Mouse (Mus musculus) intestine, embryonic 16.5 days (tissue): ENCODE results near the gene Csnk1e. TPM values are rescaled to one million over a fixed set of nuclear protein-coding genes. Genes with fewer than 3 reads are reported as not detected.

Experiments
- ATAC-seq: fragments of 200-750 bp; cut with Nextera tagmentation; 2 replicates; pipeline ENCODE4 v1.8.0; 2017; ENCODE audit warnings: moderate TSS enrichment, moderate library complexity
- H3K27ac ChIP-seq: fragments of 300-500 bp; sonication (generic); 2 replicates; pipeline ENCODE4 v1.5.1; 2014; ENCODE audit warnings: mild to moderate bottlenecking, low read length
- H3K27me3 ChIP-seq: fragments of 300-500 bp; sonication (generic); replicated peaks from 2 replicates; pipeline ENCODE4 v1.6.1; 2014; ENCODE audit warnings: low read length, control low read depth, mixed read lengths; ENCODE audit not compliant: control insufficient read depth, insufficient read depth
- H3K36me3 ChIP-seq: fragments of 300-500 bp; sonication (generic); 2 replicates; pipeline ENCODE4 v1.6.1; 2014; ENCODE audit warnings: low read length, control low read depth; ENCODE audit not compliant: control insufficient read depth, insufficient read depth
- H3K4me1 ChIP-seq: fragments of 300-500 bp; sonication (generic); 2 replicates; pipeline ENCODE4 v1.6.1; 2014; ENCODE audit warnings: low read length, control low read depth, mixed read lengths; ENCODE audit not compliant: control insufficient read depth, insufficient read depth
- H3K4me2 ChIP-seq: fragments of 300-500 bp; sonication (generic); 2 replicates; pipeline ENCODE4 v1.6.1; 2014; ENCODE audit warnings: low read depth, low read length, control low read depth
- H3K4me3 ChIP-seq: fragments of 300-500 bp; sonication (generic); 2 replicates; pipeline ENCODE4 v1.5.1; 2014; ENCODE audit warnings: mild to moderate bottlenecking, low read length
- H3K9ac ChIP-seq: fragments of 300-500 bp; sonication (generic); 2 replicates; pipeline ENCODE4 v1.6.1; 2014; ENCODE audit warnings: low read depth, low read length
- H3K9me3 ChIP-seq: fragments of 300-500 bp; sonication (generic); 2 replicates; pipeline ENCODE4 v1.6.1; 2016; ENCODE audit warnings: low read length, control low read depth; ENCODE audit not compliant: control insufficient read depth
- whole genome bisulfite sequencing: fragments of 180-500 bp; shearing (Covaris S2); extraction: QIAGEN DNeasy Blood & Tissue Kit; methylation state at CpG from one replicate; pipeline ENCODE4 v1.1.7; 2014; 5-methylcytosine and 5-hydroxymethylcytosine counted together
- polyA plus RNA-seq: library from polyadenylated mRNA; unstranded; fragments of >200 nt; fragmentation: Nextera tagmentation; extraction: Ambion mirVana; gene quantifications from 2 replicates; pipeline ENCODE4 v1.2.1, GENCODE M21; 2015

Gene Csnk1e
- polyA plus RNA-seq, 1 experiment from 2014 or later = 30.8 TPM

DNA sequence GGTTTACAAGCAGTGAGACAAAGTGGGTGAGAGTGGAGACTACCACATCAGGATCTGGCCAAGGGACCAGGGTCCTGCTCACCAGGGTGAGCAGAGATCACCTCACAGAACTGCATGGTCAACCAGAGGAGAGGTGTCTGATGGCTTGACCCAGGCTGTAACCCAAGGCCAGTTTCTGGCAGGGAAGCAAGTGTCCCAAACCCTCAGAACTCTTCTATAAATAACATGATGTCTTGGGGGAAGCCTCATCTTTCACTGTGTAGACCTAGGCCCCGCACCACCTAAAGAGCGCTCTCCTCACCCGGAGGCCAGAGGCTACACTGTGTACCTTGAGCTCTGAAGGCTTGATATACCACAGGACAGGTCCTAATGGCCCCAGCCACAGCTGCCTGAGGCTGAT, 38.0 kb downstream of the Csnk1e start:
- Histone ChIP-seq H3K4me2 (no peak overlapping the region), H3K27me3 (no peaks in the 10 kb centered on the region), H3K4me3 (no peak overlapping the region), H3K9ac (no peak overlapping the region), H3K36me3 (peaks cover 10% of the 10 kb centered on the region; the same call in 1 of the 2 replicates), H3K9me3 (no peaks in the 10 kb centered on the region), H3K27ac (no peak overlapping the region), H3K4me1 (no peaks in the 10 kb centered on the region)
- no peak for ATAC-seq
- 82% methylated on average over 3 of the region's 3 CpGs for WGBS

DNA sequence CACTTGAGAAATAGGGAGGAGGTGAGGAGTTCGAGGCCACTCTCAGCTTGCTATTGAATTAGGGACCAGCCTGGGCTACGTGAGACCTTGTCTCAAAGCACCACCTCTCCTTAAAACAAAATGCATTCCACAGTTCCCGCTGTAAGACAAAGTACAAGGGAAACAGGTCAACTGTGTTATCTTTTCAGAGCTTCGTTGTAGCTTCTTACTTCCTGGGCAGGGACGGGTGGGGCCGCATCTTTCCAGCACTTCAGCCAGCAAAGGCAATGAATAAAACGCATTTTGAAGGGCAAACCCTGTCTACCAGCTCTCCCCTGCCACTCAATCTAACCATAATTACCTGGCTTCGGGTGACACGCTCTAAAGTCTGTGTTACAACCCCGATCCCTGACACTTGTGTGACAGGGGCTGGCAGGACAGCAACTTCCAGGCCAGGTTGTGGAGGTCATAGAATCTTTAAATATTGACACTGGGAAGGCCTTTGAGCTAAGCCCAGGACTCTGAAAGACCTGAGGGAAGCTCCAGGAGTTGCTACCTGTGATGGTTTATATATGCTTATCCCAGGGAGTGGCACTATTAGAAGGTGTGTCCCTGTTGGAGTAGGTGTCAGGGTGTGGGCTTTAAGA, 38.8 kb downstream of the Csnk1e start:
- no peaks in the 10 kb centered on the region for H3K4me1 ChIP-seq
- no peak overlapping the region for H3K4me3 ChIP-seq
- no peak overlapping the region for H3K27ac ChIP-seq
- 81% methylated on average over 10 of the region's 10 CpGs for WGBS
- 0 out of 2 replicates have a peak, but pooled peaks cover 3% of the 10 kb centered on the region for H3K36me3 ChIP-seq
- H3K9ac ChIP-seq = no peak overlapping the region
- no peak overlapping the region for H3K4me2 ChIP-seq
- H3K9me3 ChIP-seq = no peaks in the 10 kb centered on the region
- ATAC-seq = no peak
- no peaks in the 10 kb centered on the region for H3K27me3 ChIP-seq

DNA sequence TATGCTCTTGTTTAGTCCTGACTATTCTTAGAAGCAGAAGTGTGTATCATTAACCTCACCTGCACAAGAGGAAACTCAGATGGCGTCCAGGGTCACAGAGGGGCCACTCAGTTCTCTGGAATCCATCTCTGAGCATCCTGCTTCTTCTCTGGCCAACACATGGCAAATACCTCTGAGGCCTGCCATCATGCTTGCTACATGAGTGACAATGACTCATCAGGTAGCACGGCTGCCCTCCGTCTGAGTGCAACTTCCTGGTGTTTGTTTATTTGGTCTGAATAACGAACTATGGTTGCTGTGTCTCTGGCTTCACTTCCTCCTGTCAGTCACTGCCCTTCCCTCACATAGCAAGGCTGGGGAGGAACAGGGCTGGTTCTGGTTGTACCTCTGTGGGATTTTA, 40.9 kb downstream of the Csnk1e start:
- WGBS = 30% methylated on average over 4 of the region's 4 CpGs
- no peaks in the 10 kb centered on the region for H3K9me3 ChIP-seq
- peak; percentile 53 for ATAC-seq
- H3K36me3 ChIP-seq = no peaks in the 10 kb centered on the region
- H3K27me3 ChIP-seq = no peaks in the 10 kb centered on the region
- no peaks in the 10 kb centered on the region for H3K4me1 ChIP-seq
- no peak overlapping the region for H3K9ac ChIP-seq
- no peak overlapping the region for H3K4me3 ChIP-seq
- no peak overlapping the region for H3K27ac ChIP-seq
- no peak overlapping the region for H3K4me2 ChIP-seq

DNA sequence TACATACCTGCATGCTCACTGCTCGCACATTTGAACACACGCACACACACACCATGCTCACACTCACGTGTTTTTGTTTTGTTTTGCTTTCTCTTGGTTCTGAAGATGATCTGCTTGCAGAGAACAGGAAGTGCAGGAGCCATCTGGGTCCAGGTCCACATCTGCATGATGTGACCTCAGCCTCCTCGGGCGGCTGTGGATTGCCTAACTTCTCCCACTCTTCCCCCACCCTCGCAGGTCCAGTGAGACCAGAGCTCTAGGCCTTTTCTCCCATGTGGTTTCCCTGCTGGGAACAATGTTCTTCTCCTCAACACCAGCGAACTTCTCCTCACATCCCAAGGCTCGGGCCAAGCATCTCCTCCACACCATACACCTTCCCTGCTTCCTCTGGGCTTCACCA, 41.6 kb downstream of the Csnk1e start:
- Histone ChIP-seq H3K27me3 (no peaks in the 10 kb centered on the region), H3K9me3 (no peaks in the 10 kb centered on the region), H3K36me3 (no peaks in the 10 kb centered on the region), H3K4me3 (no peak overlapping the region), H3K27ac (no peak overlapping the region), H3K4me2 (no peak overlapping the region), H3K9ac (no peak overlapping the region), H3K4me1 (no peaks in the 10 kb centered on the region)
- 75% methylated on average over 8 of the region's 8 CpGs for WGBS
- no peak for ATAC-seq

DNA sequence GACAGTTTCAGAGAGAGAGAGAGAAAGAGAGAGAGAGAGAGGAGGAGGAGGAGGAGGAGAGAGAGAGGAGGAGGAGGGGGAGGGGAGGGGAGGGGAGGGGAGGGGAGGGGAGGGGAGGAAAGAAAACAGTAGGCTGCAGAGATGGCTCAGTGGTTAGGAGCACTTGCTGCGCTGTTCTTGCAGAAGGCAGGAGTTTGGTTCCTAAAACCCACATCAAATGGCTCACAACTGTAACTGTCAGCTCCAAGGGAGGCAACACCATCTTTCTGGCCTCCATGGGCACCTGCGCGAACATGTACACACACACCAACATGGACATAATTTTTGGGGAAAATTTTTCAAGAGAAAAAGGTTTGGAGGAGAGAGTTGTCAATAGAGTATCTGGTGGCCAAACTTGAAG, 42.2 kb downstream of the Csnk1e start:
- no peak for ATAC-seq
- Histone ChIP-seq H3K9me3 (no peaks in the 10 kb centered on the region), H3K4me3 (no peak overlapping the region), H3K27ac (no peak overlapping the region), H3K4me1 (no peaks in the 10 kb centered on the region), H3K36me3 (no peaks in the 10 kb centered on the region), H3K27me3 (no peaks in the 10 kb centered on the region), H3K4me2 (no peak overlapping the region), H3K9ac (no peak overlapping the region)
- WGBS = 95% methylated on average over 3 of the region's 3 CpGs

DNA sequence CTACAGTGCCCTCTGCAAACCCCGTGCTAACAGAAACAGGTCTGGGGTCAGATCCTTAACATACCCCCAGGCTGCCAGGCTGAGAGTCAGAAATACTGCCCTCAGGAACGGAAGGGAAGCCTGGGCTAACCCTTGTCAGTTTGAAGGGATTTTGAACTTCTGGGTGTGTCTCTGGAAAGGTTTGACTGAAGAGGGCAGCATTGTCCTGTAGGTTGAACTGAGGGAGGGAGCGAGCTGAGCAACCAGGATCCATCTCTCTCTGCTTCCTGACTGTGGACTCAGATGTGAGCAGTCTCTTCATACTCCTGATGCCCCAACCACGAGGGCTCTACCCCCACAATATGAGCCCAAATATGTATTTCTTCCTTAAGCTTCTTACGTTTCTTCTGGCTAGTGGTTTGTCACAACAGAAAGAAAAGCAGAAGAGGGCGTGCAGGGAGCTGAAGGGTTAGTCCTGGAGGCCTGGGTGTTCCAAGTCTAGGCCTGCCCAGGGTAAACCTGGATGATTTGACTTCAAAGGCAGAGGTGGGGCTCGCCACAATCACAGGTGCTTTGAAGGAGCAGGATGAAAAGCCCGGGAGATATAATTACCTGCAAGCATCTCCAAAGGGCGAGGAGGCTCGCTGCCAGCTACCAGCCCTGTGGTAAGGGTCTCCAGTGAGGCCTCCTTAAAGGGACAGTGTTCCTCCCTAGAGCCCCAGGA, 43.9 kb downstream of the Csnk1e start:
- no peak for ATAC-seq
- Histone ChIP-seq H3K4me2 (no peak overlapping the region), H3K4me3 (no peak overlapping the region), H3K9me3 (no peaks in the 10 kb centered on the region), H3K27ac (no peak overlapping the region), H3K36me3 (no peaks in the 10 kb centered on the region), H3K4me1 (no peaks in the 10 kb centered on the region), H3K9ac (no peak overlapping the region), H3K27me3 (no peaks in the 10 kb centered on the region)
- WGBS = 64% methylated on average over 10 of the region's 10 CpGs

DNA sequence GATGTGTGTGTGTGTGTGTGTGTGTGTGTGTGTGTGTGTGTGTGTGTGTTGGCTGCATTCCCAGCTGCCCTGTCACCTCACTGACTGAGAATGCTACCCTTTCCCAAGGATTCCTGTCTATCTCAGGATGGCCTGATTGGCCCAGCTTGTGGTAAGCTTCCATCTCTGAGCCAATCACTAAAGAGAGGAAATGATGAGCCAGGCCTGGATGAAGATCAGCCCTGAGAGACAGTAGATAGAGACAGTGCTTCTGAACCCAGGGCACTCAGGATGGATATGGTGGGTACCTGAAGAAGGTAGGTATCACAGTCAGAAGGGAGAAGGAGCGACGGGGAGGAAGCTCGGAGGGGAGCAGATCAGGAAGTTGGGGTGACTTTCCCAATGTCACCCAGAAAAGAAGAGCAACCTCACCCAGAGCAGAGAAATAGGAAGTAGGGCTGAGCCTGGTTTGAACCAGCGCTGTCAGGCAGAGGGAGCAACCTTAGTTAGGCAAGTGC, 46.2 kb downstream of the Csnk1e start:
- Histone ChIP-seq H3K36me3 (no peaks in the 10 kb centered on the region), H3K4me3 (no peak overlapping the region), H3K9ac (no peak overlapping the region), H3K27me3 (no peaks in the 10 kb centered on the region), H3K27ac (no peak overlapping the region), H3K4me1 (peaks cover 2% of the 10 kb centered on the region; the same call in 1 of the 2 replicates), H3K9me3 (no peaks in the 10 kb centered on the region), H3K4me2 (no peak overlapping the region)
- 93% methylated on average over 4 of the region's 4 CpGs for WGBS
- ATAC-seq = no peak

DNA sequence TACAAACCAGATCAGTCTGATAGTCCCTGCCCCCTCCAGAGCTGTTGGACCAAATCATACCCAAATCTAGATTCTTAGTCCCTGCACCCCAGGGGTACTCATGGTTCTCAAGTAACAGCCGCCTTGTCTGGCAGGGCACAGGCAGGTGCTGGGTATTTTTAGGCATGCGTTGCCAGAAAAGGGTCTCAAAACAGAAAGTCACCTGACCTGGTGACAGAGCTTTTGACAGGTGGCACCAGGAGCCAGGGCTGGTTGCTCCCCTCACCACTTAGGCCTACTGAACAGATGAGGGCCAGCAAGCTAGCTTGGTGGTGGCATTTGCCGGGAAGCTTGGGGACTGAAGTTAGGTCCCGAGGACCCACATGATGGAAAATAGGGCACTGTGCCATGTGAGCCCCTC, 48.8 kb downstream of the Csnk1e start:
- no peak for ATAC-seq
- no peaks in the 10 kb centered on the region for H3K9me3 ChIP-seq
- peaks cover 11% of the 10 kb centered on the region for H3K4me1 ChIP-seq
- no peak overlapping the region for H3K9ac ChIP-seq
- H3K27me3 ChIP-seq = no peaks in the 10 kb centered on the region
- no peak overlapping the region for H3K4me2 ChIP-seq
- WGBS = 81% methylated on average over 4 of the region's 4 CpGs
- H3K27ac ChIP-seq = no peak overlapping the region
- H3K4me3 ChIP-seq = no peak overlapping the region
- no peaks in the 10 kb centered on the region for H3K36me3 ChIP-seq

DNA sequence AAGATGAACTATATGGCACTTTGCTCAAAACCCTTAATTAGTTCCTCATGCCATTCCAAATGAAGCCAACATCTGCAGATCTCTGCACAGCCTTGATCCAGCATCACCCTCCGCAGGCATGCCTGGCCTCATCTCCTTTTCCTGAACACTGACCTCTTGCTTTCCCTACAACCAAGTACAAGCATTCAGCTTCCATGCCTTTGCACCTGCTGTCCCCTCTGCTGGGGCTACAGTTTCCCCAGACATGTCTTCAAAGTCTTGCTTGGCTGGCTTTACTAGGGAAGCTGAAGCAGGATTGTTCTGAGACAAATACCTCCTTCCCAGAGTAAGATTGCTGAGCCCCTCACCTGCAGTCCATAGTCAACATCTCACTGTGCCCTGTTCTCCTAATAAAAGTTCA, 51.1 kb downstream of the Csnk1e start:
- Histone ChIP-seq H3K9ac (no peak overlapping the region; the same call in 1 of the 2 replicates), H3K36me3 (no peaks in the 10 kb centered on the region), H3K9me3 (no peaks in the 10 kb centered on the region), H3K4me1 (peaks cover 34% of the 10 kb centered on the region), H3K4me3 (no peak overlapping the region), H3K27me3 (no peaks in the 10 kb centered on the region), H3K4me2 (no peak overlapping the region), H3K27ac (no peak overlapping the region)
- ATAC-seq = no peak
- 71% methylated on average over 1 of the region's 1 CpGs for WGBS
